Mouse (Mus musculus): Measurements from ENCODE around the gene Mindy4b-ps.
"Not testable (repeated sequence)": the region's sequence is repeated elsewhere in the genome, so short reads cannot be mapped to it uniquely, and the experiment has no call there.

Gene Mindy4b-ps

DNA sequence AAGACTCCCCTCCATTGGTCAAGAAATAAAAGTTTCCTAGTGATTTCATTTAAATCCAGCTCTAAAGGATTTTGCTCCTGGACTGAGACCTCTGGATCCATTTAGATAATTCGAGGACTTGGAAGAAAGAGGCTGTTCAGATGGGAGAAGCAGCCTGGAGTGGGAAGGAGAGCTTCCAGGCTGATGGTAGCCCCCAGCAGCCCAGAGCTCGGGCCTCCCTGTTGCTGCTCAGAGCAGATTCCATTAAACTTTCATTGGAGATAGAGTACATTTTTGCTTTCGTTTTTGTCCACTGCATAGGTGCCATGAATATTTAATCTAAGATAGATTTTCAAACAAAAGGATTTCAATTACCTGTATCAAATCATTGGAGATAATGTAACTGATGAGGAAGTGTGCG, at the start of gene Mindy4b-ps:
Mindy4b-ps (minus strand) TSS at position 101 of the 400 bp plus-strand sequence.
- no peak for DNase-seq (ENCODE audit: low spot score)

GRCm38 (mm10) chr3:58871882-58872281, 49.8 kb upstream of the Mindy4b-ps start:
- DNase-seq (ENCODE audit: low spot score), result not testable (repeated sequence)

GRCm38 (mm10) chr3:58865690-58866089, 43.6 kb upstream of the Mindy4b-ps start:
- DNase-seq (ENCODE audit: low spot score), result no peak

GRCm38 (mm10) chr3:58862976-58863375, 40.9 kb upstream of the Mindy4b-ps start:
- no peak for DNase-seq (ENCODE audit: low spot score)

DNA sequence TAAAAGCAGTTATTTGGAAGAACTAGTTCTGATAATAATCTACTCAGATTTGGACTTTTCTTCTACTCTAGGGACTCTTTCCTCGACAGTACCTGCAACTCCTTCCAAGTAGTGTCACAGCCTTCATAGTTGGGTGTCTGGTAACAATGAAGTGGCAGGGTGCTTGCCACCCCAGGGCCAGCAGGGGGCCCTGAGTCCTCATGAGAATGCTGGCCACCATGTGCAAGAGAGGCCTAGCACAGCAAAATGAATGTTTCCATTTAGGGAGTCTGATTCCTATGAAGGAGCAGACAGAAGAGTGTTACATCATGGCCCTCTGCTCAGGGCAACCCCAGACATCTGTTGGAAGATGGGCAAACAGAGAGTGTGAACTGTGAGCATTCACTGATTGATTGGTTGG, 21.3 kb upstream of the Mindy4b-ps start:
- no peak for DNase-seq (ENCODE audit: low spot score)

DNA sequence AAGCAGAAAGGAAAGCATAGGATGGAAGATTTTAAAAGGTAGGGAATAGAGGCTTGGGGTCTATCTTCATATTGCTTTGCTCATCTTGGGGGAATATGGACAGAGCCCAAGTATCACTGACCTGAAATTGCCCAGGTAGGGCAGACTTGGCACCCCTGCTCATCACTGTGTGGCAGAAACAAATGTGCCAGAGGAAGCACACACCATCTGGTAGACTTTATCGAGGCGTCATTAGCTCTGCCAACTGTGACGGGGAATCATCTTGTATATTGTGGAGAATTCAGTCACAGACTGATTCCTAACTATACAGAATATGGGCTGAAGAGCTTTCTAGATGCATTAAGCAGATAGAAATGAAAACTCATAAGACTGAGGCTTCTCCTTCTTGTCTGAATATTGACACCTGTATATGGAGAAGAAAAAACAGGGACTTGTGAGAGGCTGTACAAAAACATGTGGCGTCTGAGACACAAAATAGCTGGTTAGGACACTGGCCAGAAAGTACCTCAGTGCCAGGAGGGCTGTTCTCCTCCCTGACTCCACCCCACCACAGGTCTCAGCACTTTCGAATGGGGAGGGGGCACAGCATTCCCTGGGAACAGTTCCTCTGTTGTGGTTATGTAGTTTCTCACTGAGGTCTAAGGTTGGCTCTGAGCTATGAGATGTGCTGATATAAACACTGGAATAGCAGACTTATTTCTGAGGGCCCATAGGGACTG, 11.5 kb upstream of the Mindy4b-ps start:
- no peak for DNase-seq (ENCODE audit: low spot score)

DNA sequence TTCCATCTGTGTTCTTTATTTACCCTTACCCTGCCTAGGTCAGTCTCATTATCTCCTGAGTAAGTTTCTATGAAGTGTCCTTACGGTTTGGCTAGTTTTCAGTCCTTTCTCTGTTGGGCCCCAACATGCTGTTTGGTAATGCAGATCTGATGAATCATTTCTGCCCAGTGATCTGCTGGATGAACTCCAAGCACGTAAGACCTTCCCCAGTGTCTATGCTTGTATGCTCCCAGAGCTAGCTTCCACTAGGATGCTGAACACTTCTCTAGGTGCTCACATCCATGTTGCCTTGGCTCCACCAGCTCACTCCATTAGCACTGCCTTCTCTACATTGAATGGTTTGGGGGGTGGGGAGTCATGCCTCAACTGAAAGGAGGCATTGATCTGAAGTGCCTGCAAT, 10.8 kb upstream of the Mindy4b-ps start:
- no peak for DNase-seq (ENCODE audit: low spot score)

GRCm38 (mm10) chr3:58831586-58831985, 9.5 kb upstream of the Mindy4b-ps start:
- DNase-seq (ENCODE audit: low spot score), result no peak

DNA sequence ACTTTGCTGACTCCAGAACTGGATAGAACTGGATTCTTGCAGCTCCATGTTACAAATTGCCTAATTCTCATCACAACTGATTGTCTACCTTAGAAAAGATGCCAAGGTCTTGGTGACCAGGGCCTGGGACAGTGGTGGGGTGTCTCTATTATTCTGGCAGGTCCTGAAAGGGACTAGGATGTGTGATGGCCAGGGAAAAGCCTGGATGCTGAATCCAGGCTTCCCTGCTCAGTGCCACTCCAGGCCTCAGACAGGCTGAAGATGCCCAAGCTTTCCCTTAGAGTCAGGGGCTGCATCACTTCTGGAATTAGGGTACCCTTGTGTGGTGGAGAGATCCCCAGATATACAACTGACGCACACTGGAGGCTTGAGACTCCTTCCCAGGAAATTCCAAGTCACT, 7.8 kb upstream of the Mindy4b-ps start:
- DNase-seq (ENCODE audit: low spot score), result no peak

GRCm38 (mm10) chr3:58828366-58829153, 6.4 kb upstream of the Mindy4b-ps start:
- no peak for DNase-seq (ENCODE audit: low spot score)

DNA sequence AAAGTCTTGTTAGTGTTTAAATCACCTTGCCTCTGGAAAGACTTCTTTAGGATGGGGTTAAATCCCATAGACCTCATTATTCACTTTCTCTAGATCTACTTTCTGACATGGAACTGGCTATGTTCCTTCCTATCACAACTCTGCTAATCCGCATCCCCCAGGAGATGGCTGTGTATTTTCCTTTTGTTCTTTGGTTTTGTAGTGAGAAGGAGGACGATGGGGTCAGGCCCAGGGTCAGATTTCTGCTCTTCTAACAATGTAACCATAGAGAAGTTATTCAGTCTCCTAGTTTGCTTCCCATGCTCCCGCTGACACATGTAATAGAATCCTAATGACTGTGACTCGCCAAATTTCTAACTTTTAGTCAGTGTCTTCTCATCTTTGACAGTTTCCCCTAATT, 4.2 kb upstream of the Mindy4b-ps start:
- DNase-seq (ENCODE audit: low spot score), result peak; percentile 11

DNA sequence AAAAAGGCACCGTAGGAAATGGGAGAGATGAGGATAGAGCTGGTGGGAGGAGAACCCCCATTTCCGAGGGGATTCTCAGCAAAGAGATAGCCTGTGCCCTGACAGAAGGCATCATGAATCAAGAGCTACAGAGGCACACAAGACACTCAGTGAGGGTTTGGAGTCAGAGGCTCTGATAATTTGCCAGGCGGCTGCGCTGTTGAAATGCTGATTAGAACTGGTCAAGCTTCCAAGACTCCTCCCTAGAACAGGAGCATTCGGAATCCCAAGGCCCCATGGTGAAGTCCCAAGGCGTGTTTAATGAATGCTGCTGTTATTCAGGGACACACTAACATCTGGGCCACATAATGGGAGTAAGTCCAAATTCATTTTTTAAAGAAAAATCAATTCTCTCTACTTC, 4.8 kb downstream of the Mindy4b-ps start:
- peak; percentile 7 for DNase-seq (ENCODE audit: low spot score)

DNA sequence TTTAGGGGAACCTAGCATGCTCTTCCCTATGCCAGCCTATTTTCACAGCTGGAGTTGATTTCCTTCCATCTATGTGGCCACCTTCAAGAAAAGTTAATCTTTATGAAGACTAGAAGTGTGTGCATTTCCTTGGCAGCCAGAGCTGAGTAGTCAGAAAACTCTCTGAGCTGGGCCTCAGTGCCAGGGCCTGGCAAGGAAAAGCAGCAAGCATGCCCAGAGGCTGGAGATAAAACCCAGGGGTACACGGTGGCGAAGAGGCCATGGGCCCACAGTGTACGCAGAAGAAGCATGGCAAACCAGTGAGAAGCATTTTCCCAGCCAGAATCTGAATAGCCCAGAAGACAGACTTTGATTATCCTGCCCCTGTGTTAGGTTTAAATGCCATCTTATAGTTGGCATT, 7.9 kb downstream of the Mindy4b-ps start:
- no peak for DNase-seq (ENCODE audit: low spot score)

GRCm38 (mm10) chr3:58810353-58810752, 11.8 kb downstream of the Mindy4b-ps start:
- DNase-seq (ENCODE audit: low spot score), result no peak

GRCm38 (mm10) chr3:58809111-58809915, 12.8 kb downstream of the Mindy4b-ps start:
- DNase-seq (ENCODE audit: low spot score), result no peak

GRCm38 (mm10) chr3:58808636-58809035, 13.5 kb downstream of the Mindy4b-ps start:
- no peak for DNase-seq (ENCODE audit: low spot score)

GRCm38 (mm10) chr3:58804745-58805144, 17.4 kb downstream of the Mindy4b-ps start:
- DNase-seq (ENCODE audit: low spot score), result no peak

DNA sequence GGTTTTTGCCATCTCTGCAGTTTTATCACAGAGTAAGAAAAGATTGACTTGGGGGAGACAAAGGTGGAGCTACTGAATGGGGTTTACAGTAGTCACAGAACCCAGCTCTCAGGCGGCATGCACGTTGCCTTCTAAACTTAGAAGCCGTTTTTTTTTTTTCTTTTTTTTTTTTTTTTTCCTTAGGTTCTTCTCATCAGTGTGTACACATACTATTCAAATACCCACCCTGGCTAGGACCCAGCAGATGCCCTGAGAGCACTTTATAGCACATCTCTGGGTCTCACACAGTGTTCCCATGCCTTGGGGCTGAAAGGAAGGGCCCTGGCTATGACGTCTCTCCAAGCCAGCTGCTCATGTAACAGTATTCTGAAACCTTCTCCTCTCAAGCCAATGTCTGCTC, 23.4 kb downstream of the Mindy4b-ps start:
- DNase-seq (ENCODE audit: low spot score), result no peak

DNA sequence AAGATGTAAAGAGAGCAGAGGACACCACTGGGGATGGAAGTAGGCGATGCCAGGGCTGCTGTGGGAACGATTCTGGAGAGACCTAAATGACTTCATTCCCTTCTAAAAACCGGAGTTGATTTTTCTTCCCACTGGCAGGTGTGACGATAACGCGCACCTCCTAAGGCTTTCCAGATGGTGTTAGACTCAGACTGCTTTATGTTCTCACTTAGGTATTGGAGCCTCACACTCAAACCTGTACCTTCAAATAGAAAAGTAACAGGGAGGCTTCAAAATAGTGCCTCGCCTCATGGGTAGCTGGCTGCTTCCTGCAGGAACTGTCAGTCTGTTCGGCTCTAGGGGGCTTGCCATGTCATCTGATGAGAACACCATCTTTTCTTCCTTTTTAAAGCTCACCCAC, 23.9 kb downstream of the Mindy4b-ps start:
- DNase-seq (ENCODE audit: low spot score), result no peak

DNA sequence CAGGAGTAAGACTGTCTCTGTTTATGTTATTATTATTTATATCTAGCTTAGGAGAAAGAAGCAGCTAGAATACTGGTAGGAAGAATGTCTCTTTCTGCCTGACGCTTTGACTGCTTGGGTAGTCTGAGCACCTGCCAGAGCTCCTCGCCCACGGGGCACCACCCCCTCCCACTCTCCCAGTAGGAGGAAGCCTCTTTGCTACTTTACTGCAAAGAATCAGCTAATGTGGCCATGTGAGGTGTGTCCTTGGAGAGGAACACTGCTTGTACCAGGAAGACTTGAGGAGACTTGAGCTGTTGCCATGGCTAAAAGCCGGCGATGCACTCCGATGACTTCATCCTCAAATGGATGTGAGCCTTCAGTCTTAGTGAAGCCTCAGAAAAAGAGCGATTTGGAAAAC, 32.6 kb downstream of the Mindy4b-ps start:
- DNase-seq (ENCODE audit: low spot score), result peak; percentile 67

- no peak for DNase-seq (ENCODE audit: low spot score)
These were observed 33.1 kb downstream of the Mindy4b-ps start for GRCm38 (mm10) chr3:58789033-58789432.

DNA sequence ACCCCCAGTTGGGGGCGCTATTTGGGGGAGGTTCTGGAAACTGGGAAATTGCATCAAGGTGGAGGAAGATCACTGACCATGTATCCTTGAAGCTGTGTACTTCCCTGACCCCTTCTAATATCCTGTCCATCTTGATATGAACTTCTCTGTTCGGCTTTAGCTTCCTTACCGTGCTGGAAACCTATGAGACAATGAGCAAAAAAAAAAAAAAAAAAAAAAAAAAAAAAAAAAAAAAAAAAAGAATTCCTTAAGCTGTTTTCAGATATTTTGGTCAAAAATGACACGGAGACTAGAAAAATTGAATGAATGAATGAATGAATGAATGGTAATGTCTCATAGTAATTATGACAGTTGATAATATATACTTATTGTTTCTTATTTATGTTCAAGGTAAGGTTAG, 35.6 kb downstream of the Mindy4b-ps start:
- peak; percentile 8 for DNase-seq (ENCODE audit: low spot score)

DNA sequence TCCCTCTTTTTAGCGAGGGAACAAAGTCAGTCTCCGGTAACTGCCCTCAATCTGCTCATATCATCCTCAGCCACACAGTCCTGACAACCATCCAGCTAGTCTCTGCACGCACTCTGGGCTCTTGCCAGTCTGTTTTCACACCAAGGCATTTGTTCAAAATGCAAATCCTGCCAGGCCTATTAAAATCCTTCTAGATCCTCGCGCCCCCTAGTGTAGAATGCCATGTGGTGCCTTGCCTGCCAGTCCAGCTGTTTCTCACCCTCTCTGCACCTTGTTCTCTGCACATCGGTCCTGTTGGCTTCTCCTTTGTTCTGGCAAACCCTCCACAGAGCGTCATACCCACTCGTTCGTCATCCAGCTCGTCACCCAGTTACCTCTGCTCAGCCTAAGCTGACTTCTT, 36.2 kb downstream of the Mindy4b-ps start:
- peak; percentile 27 for DNase-seq (ENCODE audit: low spot score)
